Mouse (Mus musculus) small intestine, adult 2 months (tissue): ENCODE measurements around the gene Mgat4c. TPM values are rescaled to one million over a fixed set of nuclear protein-coding genes. Genes with fewer than 3 reads are reported as not detected.

Experiments
- H3K27ac ChIP-seq: fragments of 200-500 bp; 2 replicates; pipeline ENCODE4 v1.5.1; 2012; ENCODE audit warnings: low read depth, low read length, control low read depth, inconsistent platforms; ENCODE audit not compliant: insufficient read depth
- H3K27me3 ChIP-seq: fragments of 200-500 bp; 2 replicates; pipeline ENCODE4 v1.6.1; 2012; ENCODE audit warnings: mild to moderate bottlenecking, moderate library complexity, low read length, inconsistent platforms; ENCODE audit not compliant: control insufficient read depth, insufficient read depth
- H3K36me3 ChIP-seq: fragments of 200-500 bp; 2 replicates; pipeline ENCODE4 v1.6.1; 2012; ENCODE audit warnings: mild to moderate bottlenecking, low read length, control low read depth, inconsistent platforms; ENCODE audit not compliant: control insufficient read depth, insufficient read depth
- H3K4me1 ChIP-seq: fragments of 200-500 bp; 2 replicates; pipeline ENCODE4 v1.6.1; 2012; ENCODE audit warnings: low read length, inconsistent platforms, mixed read lengths; ENCODE audit not compliant: control insufficient read depth, insufficient read depth, insufficient read length
- H3K4me3 ChIP-seq: fragments of 200-500 bp; 2 replicates; pipeline ENCODE4 v1.5.1; 2012; ENCODE audit warnings: low read depth, mild to moderate bottlenecking, control low read depth, inconsistent platforms, low read length, moderate library complexity
- CTCF ChIP-seq: fragments of 200-500 bp; IDR thresholded peaks from 2 replicates; pipeline ENCODE4 v1.5.1; 2012; ENCODE audit warnings: low read depth, mild to moderate bottlenecking, control low read depth, inconsistent platforms, low read length, moderate library complexity, mixed read lengths; ENCODE audit not compliant: insufficient replicate concordance, insufficient read length; ENCODE audit errors: extremely low read depth
- POLR2A ChIP-seq: fragments of 200-500 bp; IDR thresholded peaks from 2 replicates; pipeline ENCODE4 v1.6.1; 2012; ENCODE audit warnings: low read depth, mild to moderate bottlenecking, control low read depth, inconsistent platforms, low read length, moderate library complexity
- WGBS: fragments of 180-500 bp; shearing (Covaris S2); methylation state at CpG from one replicate; pipeline ENCODE4 v1.1.7; 2018; 5-methylcytosine and 5-hydroxymethylcytosine counted together
- polyA plus RNA-seq: library from polyadenylated mRNA; depleted of rRNA; stranded (reverse); fragments of >200 nt; gene quantifications from 2 replicates; pipeline ENCODE4 v1.2.3, GENCODE M21; 2012

Gene Mgat4c
- polyA plus RNA-seq, 1 experiment, result 1.3 TPM

GRCm38 (mm10) chr10:102154865-102155264 lies 473.6 kb downstream of the Mgat4c start:
- Histone ChIP-seq H3K4me3 (no peak overlapping the region), H3K36me3 (no peaks in the 10 kb centered on the region), H3K27ac (no peak overlapping the region), H3K4me1 (no peaks in the 10 kb centered on the region), H3K27me3 (no peaks in the 10 kb centered on the region)
- 71% methylated on average over 5 of the region's 5 CpGs for WGBS
- TF ChIP-seq CTCF (no peak), POLR2A (no peak)

- Histone ChIP-seq H3K27ac (no peak overlapping the region), H3K27me3 (no peaks in the 10 kb centered on the region), H3K36me3 (no peaks in the 10 kb centered on the region), H3K4me3 (no peak overlapping the region), H3K4me1 (no peaks in the 10 kb centered on the region)
- no peak for TF ChIP-seq POLR2A
- WGBS, result 43% methylated on average over 1 of the region's 1 CpGs
These were observed 474.6 kb downstream of the Mgat4c start for GRCm38 (mm10) chr10:102155853-102156252.

GRCm38 (mm10) chr10:102158809-102159208 lies 477.5 kb downstream of the Mgat4c start:
- TF ChIP-seq CTCF, result no peak
- no peak for TF ChIP-seq POLR2A
- 14% methylated on average over 12 of the region's 12 CpGs for WGBS
- no peaks in the 10 kb centered on the region for H3K27me3 ChIP-seq
- no peak overlapping the region for H3K4me3 ChIP-seq
- H3K4me1 ChIP-seq, result no peaks in the 10 kb centered on the region
- H3K36me3 ChIP-seq, result no peaks in the 10 kb centered on the region
- H3K27ac ChIP-seq, result no peak overlapping the region

GRCm38 (mm10) chr10:102184726-102185125 lies 503.4 kb downstream of the Mgat4c start:
- TF ChIP-seq POLR2A (no peak), CTCF (no peak)
- no peak overlapping the region for H3K27ac ChIP-seq
- H3K27me3 ChIP-seq, result no peaks in the 10 kb centered on the region
- H3K36me3 ChIP-seq, result no peaks in the 10 kb centered on the region
- H3K4me1 ChIP-seq, result no peaks in the 10 kb centered on the region
- WGBS, result 63% methylated on average over 3 of the region's 3 CpGs
- H3K4me3 ChIP-seq, result no peak overlapping the region

DNA sequence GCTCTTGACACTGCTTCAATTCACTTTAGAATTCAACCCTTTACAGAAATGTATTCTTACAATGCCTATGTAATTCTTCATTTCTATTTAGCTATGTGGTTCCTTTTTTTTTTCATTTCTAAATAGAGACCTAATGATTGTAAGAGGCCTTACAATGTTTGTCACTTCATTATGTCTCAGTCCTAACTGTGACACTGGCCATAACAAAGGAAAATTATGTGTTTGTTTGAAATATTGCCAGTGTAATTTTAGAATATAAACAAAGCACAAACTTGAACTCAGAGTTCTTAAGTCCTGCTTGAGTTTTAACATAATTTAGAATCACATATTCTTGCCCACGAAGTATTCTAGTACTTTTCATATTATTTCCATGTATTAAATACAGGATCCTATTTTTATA lies 510.4 kb downstream of the Mgat4c start:
- Histone ChIP-seq H3K36me3 (no peaks in the 10 kb centered on the region), H3K4me3 (no peak overlapping the region), H3K4me1 (no peaks in the 10 kb centered on the region), H3K27ac (no peak overlapping the region), H3K27me3 (no peaks in the 10 kb centered on the region)
- 84% methylated on average over 1 of the region's 1 CpGs for WGBS
- TF ChIP-seq CTCF (no peak), POLR2A (no peak)

- Histone ChIP-seq H3K27ac (no peak overlapping the region), H3K4me1 (no peaks in the 10 kb centered on the region), H3K36me3 (no peaks in the 10 kb centered on the region), H3K4me3 (no peak overlapping the region), H3K27me3 (no peaks in the 10 kb centered on the region)
- no peak for TF ChIP-seq CTCF
- no peak for TF ChIP-seq POLR2A
- 86% methylated on average over 4 of the region's 4 CpGs for WGBS
These were observed 515.6 kb downstream of the Mgat4c start for GRCm38 (mm10) chr10:102196850-102197249.

- 80% methylated on average over 6 of the region's 6 CpGs for WGBS
- Histone ChIP-seq H3K4me1 (no peaks in the 10 kb centered on the region), H3K27me3 (no peaks in the 10 kb centered on the region), H3K27ac (no peak overlapping the region), H3K4me3 (no peak overlapping the region), H3K36me3 (no peaks in the 10 kb centered on the region)
- TF ChIP-seq POLR2A (no peak), CTCF (no peak)
These were observed 557.4 kb downstream of the Mgat4c start for GRCm38 (mm10) chr10:102238558-102239211.
